Mouse (Mus musculus) brain, adult 10 weeks (tissue): ENCODE measurements around the gene Mapk13. TPM values are rescaled to one million over a fixed set of nuclear protein-coding genes. Genes with fewer than 3 reads are reported as not detected.

Experiments
- polyA plus RNA-seq: library from polyadenylated mRNA; stranded (reverse); fragments of 350-450 nt; fragmentation: Illumina TruSeq; extraction: RNeasy Lipid Tissue Mini Kit (QIAGEN cat#74804); gene quantifications from one replicate; pipeline ENCODE4 v1.2.3, GENCODE M21; 2015; ENCODE audit warnings: low read depth, low replicate concordance

Gene Mapk13
- 0.76 TPM for polyA plus RNA-seq

DNA sequence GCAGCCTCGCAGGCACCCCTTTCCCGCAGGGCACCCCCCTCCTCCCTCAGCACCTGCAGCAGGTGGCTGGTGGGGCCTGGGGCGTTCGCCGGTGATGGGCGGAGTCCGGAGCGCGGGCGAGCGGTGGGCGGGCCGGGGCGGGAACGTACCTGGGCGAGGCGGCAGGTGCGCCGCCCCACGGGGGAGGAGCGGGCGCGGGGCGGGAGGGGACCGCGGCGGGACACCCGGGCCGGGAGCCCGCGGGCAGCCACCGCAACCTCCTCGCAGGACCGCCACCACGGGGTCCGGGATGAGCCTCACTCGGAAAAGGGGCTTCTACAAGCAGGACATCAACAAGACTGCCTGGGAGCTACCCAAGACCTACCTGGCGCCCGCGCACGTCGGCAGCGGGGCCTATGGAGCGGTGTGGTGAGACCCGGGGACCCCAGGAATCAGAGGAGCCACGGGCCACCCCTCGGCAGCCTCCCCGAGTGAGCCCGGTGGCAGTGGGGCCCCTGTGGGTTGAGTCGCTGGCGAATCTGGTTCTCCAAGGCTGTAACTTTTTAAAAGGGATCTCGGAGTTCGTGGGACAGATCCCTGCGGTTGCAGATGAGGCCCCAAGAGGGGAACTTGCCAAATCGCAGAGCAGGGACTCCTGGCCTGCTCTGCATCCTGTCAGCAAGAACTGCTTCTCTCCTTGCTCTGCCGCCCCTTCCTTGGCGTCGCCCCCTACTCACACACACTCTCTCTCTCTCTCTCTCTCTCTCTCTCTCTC, at the start of gene Mapk13:
Mapk13 (plus strand) TSS at position 177 of the 754 bp plus-strand sequence.

DNA sequence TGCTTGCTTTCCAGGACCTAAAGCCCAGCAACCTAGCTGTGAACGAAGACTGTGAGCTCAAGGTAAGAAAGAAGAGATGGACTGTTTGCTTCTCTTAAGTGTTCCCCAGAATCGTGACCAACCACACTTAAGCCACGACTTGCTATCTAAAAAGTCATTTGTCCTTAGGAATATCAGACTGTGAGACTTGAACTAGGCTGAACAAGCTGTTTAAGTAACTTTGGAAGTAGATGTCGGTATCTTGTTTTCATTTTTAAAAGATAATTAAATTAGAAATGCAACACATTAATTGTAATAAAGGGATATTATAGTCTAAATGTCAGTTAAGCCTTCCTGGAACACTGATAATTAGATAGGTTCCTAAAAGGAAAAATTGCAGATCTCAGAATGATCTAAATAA, 43.3 kb upstream of the Mapk13 start, which contains the start of gene AC170998.1:
AC170998.1 (plus strand) TSS at position 301 of the 400 bp plus-strand sequence.

DNA sequence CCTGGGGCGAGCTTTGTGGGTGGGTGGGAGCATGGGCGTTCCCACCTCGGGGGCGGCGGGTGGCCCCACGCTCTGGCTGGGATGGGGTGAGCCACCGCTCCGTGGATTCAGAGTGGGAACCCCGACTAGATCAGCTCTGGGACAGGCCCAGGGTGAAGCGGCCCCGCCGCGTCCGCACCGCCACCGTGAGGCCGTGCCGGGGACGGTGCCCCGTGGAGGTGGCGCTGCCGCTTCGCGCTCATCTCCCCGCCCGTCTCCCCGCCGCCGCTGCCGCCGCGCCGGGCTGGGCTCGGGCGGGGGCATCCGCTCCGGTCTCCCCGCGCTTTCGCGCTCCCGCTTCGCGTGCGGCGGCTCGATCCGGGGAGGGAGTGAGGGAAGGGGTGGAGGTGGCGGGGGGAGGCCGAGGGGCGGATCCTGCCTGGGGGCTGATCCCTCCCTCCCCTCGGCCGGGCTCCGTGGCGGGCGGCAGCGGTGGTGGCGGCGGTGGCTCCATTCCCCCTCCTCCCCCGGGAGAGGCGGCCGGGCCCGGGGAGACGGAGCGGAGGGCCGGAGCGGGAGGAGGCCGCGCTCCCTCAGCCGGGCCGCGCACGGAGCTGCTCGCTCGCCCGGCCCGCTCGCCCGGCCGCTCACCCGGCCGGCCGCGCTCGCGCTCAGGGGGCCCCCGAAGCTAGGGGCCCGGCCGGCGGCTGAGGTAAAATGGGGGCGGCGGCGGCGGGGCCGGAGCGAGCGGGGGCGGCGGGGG, 31.7 kb downstream of the Mapk13 start, which contains the start of gene Brpf3:
Brpf3 (plus strand) TSS at position 420 of the 742 bp plus-strand sequence.

Other genes starting within 250 kb of the Mapk13 start
- not detected for gene Armc12, start 238.5 kb upstream of the Mapk13 start, polyA plus RNA-seq
- not detected for gene Clpsl2, start 219.9 kb upstream of the Mapk13 start, polyA plus RNA-seq
- gene Clps, start 208.5 kb upstream of the Mapk13 start, polyA plus RNA-seq, result not detected
- gene Lhfpl5, start 193.7 kb upstream of the Mapk13 start, polyA plus RNA-seq, result 5.4 TPM
- 63.2 TPM for gene Srpk1, start 146.6 kb upstream of the Mapk13 start, polyA plus RNA-seq
- 5.1 TPM for gene Slc26a8, start 79.1 kb upstream of the Mapk13 start, polyA plus RNA-seq
- 74.2 TPM for gene Mapk14, start 78.0 kb upstream of the Mapk13 start, polyA plus RNA-seq
- gene AC170998.1, start 43.2 kb upstream of the Mapk13 start, polyA plus RNA-seq, result 1.5 TPM
- gene Brpf3, start 31.8 kb downstream of the Mapk13 start, polyA plus RNA-seq, result 24.6 TPM
- gene Pnpla1, start 89.1 kb downstream of the Mapk13 start, polyA plus RNA-seq, result 0.25 TPM
- 4.6 TPM for gene 4930539E08Rik, start 146.0 kb downstream of the Mapk13 start, polyA plus RNA-seq
- not detected for gene Pxt1, start 174.5 kb downstream of the Mapk13 start, polyA plus RNA-seq
- gene Kctd20, start 182.7 kb downstream of the Mapk13 start, polyA plus RNA-seq, result 48.7 TPM
- 41.6 TPM for gene Stk38, start 238.7 kb downstream of the Mapk13 start, polyA plus RNA-seq